Mouse (Mus musculus): ENCODE results near the gene Prss16.

Gene Prss16

GRCm38 (mm10) chr13:21969816-21970215, 39.7 kb downstream of the Prss16 start:
- no peak for DNase-seq

- DNase-seq = no peak
These were observed 40.3 kb downstream of the Prss16 start for GRCm38 (mm10) chr13:21969269-21969668.
